Mouse (Mus musculus): ENCODE results near the gene Khdc4. TPM values are rescaled to one million over a fixed set of nuclear protein-coding genes. Genes with fewer than 3 reads are reported as not detected.

The Khdc4 gene
- total and polyA plus RNA-seq, 3 experiments = 47.4 to 71.0 TPM; not detected in 1

DNA sequence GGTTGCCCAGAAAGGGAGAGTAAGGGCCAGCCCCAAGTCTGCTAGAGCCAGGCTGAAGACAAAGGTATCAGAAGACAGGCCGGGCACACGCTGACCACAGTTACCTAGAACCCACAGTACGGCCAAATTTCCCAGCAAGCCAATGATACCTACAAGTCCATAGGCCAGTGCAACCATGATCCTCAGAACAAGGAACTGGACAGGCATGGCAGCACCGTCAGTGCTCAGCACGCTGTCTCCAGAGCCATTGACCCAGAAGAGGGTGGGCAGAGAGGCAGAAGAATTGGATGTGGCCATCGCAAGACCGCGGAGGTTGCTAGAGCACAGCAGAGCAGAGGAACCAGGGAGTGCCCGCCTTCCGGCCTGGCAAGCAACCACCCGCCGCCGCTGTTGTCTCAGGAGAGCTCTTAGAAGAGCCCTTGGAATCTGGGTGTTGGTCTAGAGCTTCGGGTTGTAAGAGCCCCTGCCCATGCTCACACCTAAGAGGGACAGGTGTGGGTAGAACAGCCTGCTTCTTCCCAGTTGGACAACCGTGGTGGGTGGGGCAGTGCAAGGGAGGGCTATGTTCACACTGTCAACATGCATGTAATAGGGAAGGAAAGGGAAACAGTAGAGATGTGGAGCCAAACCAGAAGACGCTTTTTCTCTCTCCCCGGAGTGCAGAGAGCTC lies 32.6 kb upstream of the Khdc4 start, which contains the start of gene Rxfp4:
Gene Rxfp4, minus strand, starts transcription at position 297 of the 670 bp plus-strand sequence.
- Histone ChIP-seq H3K9me3 (replicated peaks; ENCODE audit: insufficient read depth, low read length) (no peaks in the 10 kb centered on the region), H3K27ac (ENCODE audit: control insufficient read depth, low read depth, low read length) (no peak within 1 kb of the TSS), H3K27me3 (ENCODE audit: control insufficient read depth in 1 of 2, insufficient read depth in 2 of 2, low read length in 2 of 2) (no peaks in the 10 kb centered on the region), H3K4me1 (ENCODE audit: control insufficient read depth in 1 of 2, insufficient read depth in 2 of 2, low read length in 2 of 2) (peaks cover 6 to 24% of the 10 kb centered on the region in 2 experiments), H3K36me3 (ENCODE audit: control insufficient read depth in 1 of 2, insufficient read depth in 2 of 2, low read length in 2 of 2) (peaks cover under 1 to 16% of the 10 kb centered on the region in 2 experiments; a peak in 3 of 4 replicates), H3K4me3 (ENCODE audit: control insufficient read depth in 1 of 2, insufficient read depth in 1 of 2, low read depth in 2 of 2, low read length in 2 of 2) (no peak within 1 kb of the TSS), H3K9ac (ENCODE audit: control insufficient read depth, low read depth, low read length, poor library complexity, severe bottlenecking) (no peak within 1 kb of the TSS), H3K79me2 (ENCODE audit: control insufficient read depth, insufficient read depth, low read length, poor library complexity) (no peaks in the 10 kb centered on the region)
- no peak for DNase-seq (ENCODE audit: low read depth, low spot score)
- TF ChIP-seq ZC3H11A (IDR thresholded peaks at IDR 0.05; ENCODE audit: low read depth, low read length) (no peak), CTCF (IDR thresholded peaks at IDR 0.05 in 2 of 3, conservative IDR thresholded peaks at IDR 0.05 in 1 of 3; ENCODE audit: control insufficient read depth in 1 of 3, insufficient read depth in 1 of 3, low read depth in 2 of 3, low read length in 3 of 3, poor library complexity in 1 of 3, severe bottlenecking in 1 of 3) (no peak), NRF1 (IDR thresholded peaks at IDR 0.05; ENCODE audit: insufficient read depth, low read depth, low read length, poor library complexity, severe bottlenecking) (no peak), ZMIZ1 (IDR thresholded peaks at IDR 0.05; ENCODE audit: low read depth, low read length) (no peak), CHD2 (IDR thresholded peaks at IDR 0.05; ENCODE audit: low read length) (no peak), MAZ (IDR thresholded peaks at IDR 0.05; ENCODE audit: low read depth, low read length) (no peak), E2F4 (IDR thresholded peaks at IDR 0.05; ENCODE audit: borderline replicate concordance, low read depth, low read length) (no peak), USF2 (IDR thresholded peaks at IDR 0.05; ENCODE audit: borderline replicate concordance in 1 of 2, insufficient read depth in 1 of 2, low read depth in 1 of 2, low read length in 2 of 2) (no peak), TBP (IDR thresholded peaks at IDR 0.05; ENCODE audit: low read depth, low read length) (no peak)

DNA sequence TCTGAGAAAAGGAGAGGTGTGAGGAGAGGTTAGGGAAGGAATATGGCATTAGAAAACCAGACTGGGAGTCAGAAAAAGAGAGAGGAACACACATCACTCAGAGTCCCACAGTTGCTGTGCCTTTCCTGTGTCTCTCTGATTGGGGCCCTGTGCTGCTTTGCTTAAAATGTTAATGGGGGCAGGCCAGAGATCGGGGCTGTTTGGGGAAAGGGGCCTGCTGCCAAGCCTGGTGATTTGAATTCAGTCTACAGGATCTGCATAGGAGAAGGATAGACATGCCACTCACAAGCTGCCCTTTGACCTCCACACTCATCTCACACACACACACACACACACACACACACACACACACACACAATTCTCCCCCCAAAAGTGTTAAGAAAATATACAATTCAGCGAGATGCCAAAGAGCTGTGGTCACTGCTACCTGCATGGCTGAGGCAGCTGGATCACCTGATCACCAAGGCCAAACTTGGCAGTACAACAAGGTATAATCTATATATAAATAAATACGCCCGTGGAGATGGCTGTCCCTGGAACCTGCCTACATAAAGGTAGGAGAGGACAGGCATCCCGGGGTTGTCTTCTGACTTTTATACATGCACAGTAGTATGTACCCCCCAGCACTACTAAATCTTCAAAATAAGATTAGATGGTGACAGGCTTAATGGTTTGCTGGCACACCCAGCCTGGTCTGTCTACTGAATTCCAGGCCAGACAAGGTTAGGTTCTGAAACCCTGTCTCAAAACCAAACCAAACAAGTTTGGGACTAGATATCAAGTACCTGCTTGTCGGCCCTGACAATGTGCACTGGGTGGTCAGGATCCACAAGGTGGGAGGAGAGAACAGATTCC lies 31.9 kb upstream of the Khdc4 start:
- H3K9ac ChIP-seq (ENCODE audit: control insufficient read depth, low read depth, low read length, poor library complexity, severe bottlenecking) = no peak overlapping the region
- TF ChIP-seq TAL1 (IDR thresholded peaks at IDR 0.05; ENCODE audit: low read length) (no peak), ELF1 (IDR thresholded peaks at IDR 0.05; ENCODE audit: low read depth, low read length) (no peak), RAD21 (IDR thresholded peaks at IDR 0.05; ENCODE audit: low read depth, low read length) (no peak), TBP (IDR thresholded peaks at IDR 0.05; ENCODE audit: low read depth, low read length) (no peak), RCOR1 (IDR thresholded peaks at IDR 0.05; ENCODE audit: low read depth, low read length) (no peak), CHD2 (IDR thresholded peaks at IDR 0.05; ENCODE audit: low read length) (no peak), ZC3H11A (IDR thresholded peaks at IDR 0.05; ENCODE audit: low read depth, low read length) (no peak), TCF12 (IDR thresholded peaks at IDR 0.05; ENCODE audit: low read depth, low read length) (no peak), E2F4 (IDR thresholded peaks at IDR 0.05; ENCODE audit: borderline replicate concordance, low read depth, low read length) (no peak), USF2 (IDR thresholded peaks at IDR 0.05; ENCODE audit: borderline replicate concordance in 1 of 2, insufficient read depth in 1 of 2, low read depth in 1 of 2, low read length in 2 of 2) (no peak), SIN3A (IDR thresholded peaks at IDR 0.05; ENCODE audit: low read length) (no peak), MEF2A (IDR thresholded peaks at IDR 0.05; ENCODE audit: extremely low read depth, insufficient replicate concordance, low read depth, low read length, poor library complexity, severe bottlenecking) (no peak), CHD1 (IDR thresholded peaks at IDR 0.05; ENCODE audit: low read depth, low read length) (no peak), GABPA (IDR thresholded peaks at IDR 0.05; ENCODE audit: low read depth, low read length) (no peak), ETS1 (IDR thresholded peaks at IDR 0.05; ENCODE audit: low read depth, low read length) (no peak), BHLHE40 (IDR thresholded peaks at IDR 0.05; ENCODE audit: borderline replicate concordance, low read depth, low read length) (no peak), USF1 (IDR thresholded peaks at IDR 0.05; ENCODE audit: low read depth, low read length) (no peak)

More for the DNA sequence above, 31.9 kb upstream of the Khdc4 start:
- no peaks in the 10 kb centered on the region for H3K27me3 ChIP-seq (ENCODE audit: control insufficient read depth in 1 of 2, insufficient read depth in 2 of 2, low read length in 2 of 2)
- no peak for DNase-seq (ENCODE audit: low read depth, low spot score)
- H3K4me1 ChIP-seq (ENCODE audit: control insufficient read depth in 1 of 2, insufficient read depth in 2 of 2, low read length in 2 of 2) = peaks cover 11 to 25% of the 10 kb centered on the region in 2 experiments
- no peaks in the 10 kb centered on the region for H3K9me3 ChIP-seq (replicated peaks; ENCODE audit: insufficient read depth, low read length)
- peaks cover 0 to 21% of the 10 kb centered on the region in 2 experiments; a peak in 2 of 4 replicates for H3K36me3 ChIP-seq (ENCODE audit: control insufficient read depth in 1 of 2, insufficient read depth in 2 of 2, low read length in 2 of 2)
- H3K4me3 ChIP-seq (ENCODE audit: control insufficient read depth in 1 of 2, insufficient read depth in 1 of 2, low read depth in 2 of 2, low read length in 2 of 2) = no peak overlapping the region
- H3K27ac ChIP-seq (ENCODE audit: control insufficient read depth, low read depth, low read length) = no peak overlapping the region
- no peaks in the 10 kb centered on the region for H3K79me2 ChIP-seq (ENCODE audit: control insufficient read depth, insufficient read depth, low read length, poor library complexity)

Measured in MEL (cell line).